Mouse (Mus musculus) erythroblast, embryonic 14.5 days (primary cell): ENCODE data around the gene Mtg1.

Experiments used
- GATA1 ChIP-seq: IDR thresholded peaks from 2 replicates; pipeline ENCODE4 v1.6.1; 2012; ENCODE audit warnings: low read length, inconsistent platforms, mixed read lengths
- TAL1 ChIP-seq: IDR thresholded peaks from 3 replicates; pipeline ENCODE4 v1.6.1; 2012; ENCODE audit warnings: low read length, inconsistent platforms, mixed read lengths

- TF ChIP-seq GATA1 (no peak), TAL1 (no peak)
Observed at GRCm38 (mm10) chr7:140188391-140189328, 51.3 kb downstream of the Mtg1 start.
